Mouse (Mus musculus) macrophage (primary cell): ENCODE measurements at regions not wholly inside any gene's neighbourhood (a gene's known extent, or its start where the extent isn't known, plus 50 kb on each side); places are given as distances from the start of the nearest gene placed in this dataset.

ENCODE experiments used
- H3K27ac ChIP-seq: fragments of 350-480 bp; formaldehyde crosslinking; 2 replicates; pipeline ENCODE4 v1.9.0; 2021
- H3K36me3 ChIP-seq: fragments of 350-480 bp; formaldehyde crosslinking; 2 replicates; pipeline ENCODE4 v1.9.0; 2021; ENCODE audit errors: inconsistent target
- H3K4me3 ChIP-seq: fragments of 350-480 bp; formaldehyde crosslinking; 2 replicates; pipeline ENCODE4 v1.9.0; 2021; ENCODE audit errors: inconsistent target
- H3K79me2 ChIP-seq: fragments of 350-480 bp; formaldehyde crosslinking; 2 replicates; pipeline ENCODE4 v1.9.0; 2021; ENCODE audit errors: inconsistent target
- WGBS: methylation state at CpG from one replicate; pipeline ENCODE4 v1.1.7; 2026; ENCODE audit warnings: inconsistent platforms; ENCODE audit not compliant: missing documents; 5-methylcytosine and 5-hydroxymethylcytosine counted together

GRCm38 (mm10) chr12:54262236-54263005, 58.8 kb upstream of the Egln3 start:
- Histone ChIP-seq H3K4me3 (no peak overlapping the region), H3K79me2 (no peaks in the 10 kb centered on the region), H3K36me3 (no peaks in the 10 kb centered on the region), H3K27ac (no peak overlapping the region)
- WGBS = 94% methylated on average over 11 of the region's 11 CpGs

GRCm38 (mm10) chr12:54261426-54261825, 57.8 kb upstream of the Egln3 start:
- H3K27ac ChIP-seq = no peak overlapping the region
- no peaks in the 10 kb centered on the region for H3K36me3 ChIP-seq
- no peak overlapping the region for H3K4me3 ChIP-seq
- no peaks in the 10 kb centered on the region for H3K79me2 ChIP-seq
- WGBS = 95% methylated on average over 5 of the region's 5 CpGs

- Histone ChIP-seq H3K27ac (no peak overlapping the region), H3K79me2 (no peaks in the 10 kb centered on the region), H3K36me3 (no peaks in the 10 kb centered on the region), H3K4me3 (no peak overlapping the region)
- WGBS = 64% methylated on average over 6 of the region's 6 CpGs
Measured at GRCm38 (mm10) chr12:54260502-54260901, 56.8 kb upstream of the Egln3 start.

GRCm38 (mm10) chr12:54257776-54258433, 54.2 kb upstream of the Egln3 start:
- 69% methylated on average over 7 of the region's 7 CpGs for WGBS
- H3K4me3 ChIP-seq = no peak overlapping the region

GRCm38 (mm10) chr12:54256506-54257128, 53.0 kb upstream of the Egln3 start:
- Histone ChIP-seq H3K27ac (no peak overlapping the region), H3K4me3 (no peak overlapping the region), H3K79me2 (no peaks in the 10 kb centered on the region), H3K36me3 (no peaks in the 10 kb centered on the region)
- 23% methylated on average over 6 of the region's 6 CpGs for WGBS

More at GRCm38 (mm10) chr12:54257776-54258433, 54.2 kb upstream of the Egln3 start:
- Histone ChIP-seq H3K27ac (no peak overlapping the region), H3K36me3 (no peaks in the 10 kb centered on the region), H3K79me2 (no peaks in the 10 kb centered on the region)
